8 mouse cellular contexts compared by ENCODE assay signal in genomic region chr14:30825476-30826131, GRCm38 (mm10). TPM values are rescaled to one million over a fixed set of nuclear protein-coding genes. Genes with fewer than 3 reads are reported as not detected.
DNase-seq lines count a peak whose midpoint lies in the region; ATAC-seq lines count a peak whose summit lies in the region.

Gene Tmem110 (plus strand): TSS chr14:30825590.

- H3K4me3 ChIP-seq in forebrain, embryonic 10.5 days = peak within 1 kb of the TSS; percentile 86
- H3K4me3 ChIP-seq in heart, embryonic 15.5 days = peak within 1 kb of the TSS; percentile 99
- H3K4me3 ChIP-seq in liver, embryonic 15.5 days (replicated peaks) = peak within 1 kb of the TSS; percentile 97
- peak within 1 kb of the TSS; percentile 74 for H3K4me3 ChIP-seq in neural tube, embryonic 12.5 days

- peaks cover 26% of the 10 kb centered on the region for H3K4me1 ChIP-seq in forebrain, embryonic 10.5 days
- peaks cover 47% of the 10 kb centered on the region for H3K4me1 ChIP-seq in heart, embryonic 15.5 days (replicated peaks)
- H3K4me1 ChIP-seq in liver, embryonic 15.5 days (replicated peaks) = peaks cover 54% of the 10 kb centered on the region
- peaks cover 19% of the 10 kb centered on the region for H3K4me1 ChIP-seq in neural tube, embryonic 12.5 days

- peak; percentile 92 for ATAC-seq in CD4-positive, CD25-positive, alpha-beta regulatory T cell, adult 4 months
- ATAC-seq in heart, embryonic 15.5 days (replicated peaks; ENCODE audit: insufficient number of reproducible peaks, insufficient read depth, low FRiP score, low read depth) = peak; percentile 91
- ATAC-seq in liver, embryonic 15.5 days (ENCODE audit: insufficient read depth) = peak; percentile 86
- peak; percentile 94 for ATAC-seq in neural tube, embryonic 12.5 days (ENCODE audit: low FRiP score, low read depth)

- no peaks in the 10 kb centered on the region for H3K27me3 ChIP-seq in forebrain, embryonic 10.5 days (ENCODE audit: poor library complexity, severe bottlenecking)
- no peaks in the 10 kb centered on the region for H3K27me3 ChIP-seq in heart, embryonic 15.5 days
- no peaks in the 10 kb centered on the region for H3K27me3 ChIP-seq in liver, embryonic 15.5 days
- H3K27me3 ChIP-seq in neural tube, embryonic 12.5 days (replicated peaks) = no peaks in the 10 kb centered on the region

- H3K27ac ChIP-seq in forebrain, embryonic 10.5 days = peak within 1 kb of the TSS; percentile 94
- H3K27ac ChIP-seq in heart, embryonic 15.5 days = peak within 1 kb of the TSS; percentile 70
- peak within 1 kb of the TSS; percentile 48; the same call in 1 of the 2 replicates for H3K27ac ChIP-seq in liver, embryonic 15.5 days (replicated peaks)
- H3K27ac ChIP-seq in neural tube, embryonic 12.5 days = no peak within 1 kb of the TSS

- WGBS in forebrain, embryonic 10.5 days = under 1% methylated on average over 68 of the region's 68 CpGs
- 1% methylated on average over 66 of the region's 68 CpGs for WGBS in heart, embryonic 15.5 days
- under 1% methylated on average over 68 of the region's 68 CpGs for WGBS in liver, embryonic 15.5 days (ENCODE audit: insufficient replicate concordance)
- WGBS in neural tube, embryonic 12.5 days = under 1% methylated on average over 68 of the region's 68 CpGs

- H3K9ac ChIP-seq in heart, embryonic 15.5 days = peak within 1 kb of the TSS; percentile 94
- H3K9ac ChIP-seq in liver, embryonic 15.5 days = peak within 1 kb of the TSS; percentile 84
- peak within 1 kb of the TSS; percentile 80 for H3K9ac ChIP-seq in neural tube, embryonic 12.5 days

- peak; percentile 65 for DNase-seq in c-Kit-negative CD71-positive TER-119-positive erythroid progenitor cells, embryonic 14.5 days (ENCODE audit: low read depth, low spot score)
- peak; percentile 85 for DNase-seq in forebrain, embryonic 10.5 days (ENCODE audit: extremely low spot score, low spot score)
- peak; percentile 92 to 95 for DNase-seq in kidney, postnatal 36 days
- peak; percentile 55 for DNase-seq in telencephalon, adult 2 months (ENCODE audit: low read depth, low spot score)

- H3K36me3 ChIP-seq in forebrain, embryonic 10.5 days (replicated peaks) = peaks cover 7% of the 10 kb centered on the region; the same call in 1 of the 2 replicates
- H3K36me3 ChIP-seq in heart, embryonic 15.5 days = no peaks in the 10 kb centered on the region
- H3K36me3 ChIP-seq in liver, embryonic 15.5 days (replicated peaks) = no peaks in the 10 kb centered on the region
- no peaks in the 10 kb centered on the region for H3K36me3 ChIP-seq in neural tube, embryonic 12.5 days

- H3K9me3 ChIP-seq in forebrain, embryonic 10.5 days = no peaks in the 10 kb centered on the region
- no peaks in the 10 kb centered on the region for H3K9me3 ChIP-seq in heart, embryonic 15.5 days (replicated peaks)
- H3K9me3 ChIP-seq in liver, embryonic 15.5 days (replicated peaks) = no peaks in the 10 kb centered on the region
- H3K9me3 ChIP-seq in neural tube, embryonic 12.5 days = no peaks in the 10 kb centered on the region

- peak within 1 kb of the TSS; percentile 75 for H3K4me2 ChIP-seq in heart, embryonic 15.5 days
- H3K4me2 ChIP-seq in liver, embryonic 15.5 days = peak within 1 kb of the TSS; percentile 92
- peak within 1 kb of the TSS; percentile 86 for H3K4me2 ChIP-seq in neural tube, embryonic 12.5 days (replicated peaks)

RNA-seq across cellular contexts. Expression of gene Tmem110, which starts in this region (rescaled TPM):
- polyA plus RNA-seq in CD4-positive, CD25-positive, alpha-beta regulatory T cell, adult 4 months (2017; shearing (Covaris generic)) = 1 to 10 TPM; 4.6 to 6.3 TPM
- polyA plus RNA-seq in forebrain, embryonic 10.5 days (2016; fragmentation: Nextera tagmentation; extraction: Ambion mirVana) = 21.9 and 22.8 TPM in 2 replicates
- 12.7 and 14.2 TPM in 2 replicates for polyA plus RNA-seq in heart, embryonic 15.5 days (2015; fragmentation: Nextera tagmentation; extraction: Ambion mirVana)
- 8.8 and 8.9 TPM in 2 replicates for polyA plus RNA-seq in liver, embryonic 15.5 days (2015; fragmentation: Nextera tagmentation; extraction: Ambion mirVana)
- 25.3 and 25.5 TPM in 2 replicates for polyA plus RNA-seq in neural tube, embryonic 12.5 days (2016; fragmentation: Nextera tagmentation; extraction: Ambion mirVana)
